Mouse (Mus musculus): ENCODE data around the gene Klhl35.

DNA sequence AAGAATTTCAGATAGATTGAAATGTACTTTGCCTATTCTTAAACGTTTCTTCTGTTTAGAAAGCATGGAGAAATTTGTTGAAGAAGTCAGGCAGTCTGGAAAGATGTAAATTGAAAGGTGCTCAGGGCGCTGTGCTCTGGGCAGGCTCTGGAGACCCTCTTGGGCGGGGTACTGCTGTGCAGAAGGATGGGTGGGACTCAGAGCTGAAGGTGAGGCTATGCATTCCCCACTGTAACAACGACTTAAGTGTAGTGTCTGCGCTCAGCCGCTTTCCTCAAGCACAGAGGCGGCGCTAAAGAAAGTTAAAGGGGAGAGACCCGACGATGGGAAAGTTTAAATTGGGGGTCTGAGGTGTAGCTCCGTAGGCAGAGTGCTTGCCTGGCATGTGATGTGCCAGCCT lies 35.6 kb upstream of the Klhl35 start:
- TF ChIP-seq ZNF384 (IDR thresholded peaks at IDR 0.05; ENCODE audit: low read depth, low read length) (no peak), RAD21 (IDR thresholded peaks at IDR 0.05; ENCODE audit: low read depth, low read length) (no peak), EP300 (IDR thresholded peaks at IDR 0.05; ENCODE audit: low read depth in 1 of 2, low read length in 2 of 2) (no peak), NRF1 (IDR thresholded peaks at IDR 0.05; ENCODE audit: insufficient read depth, low read depth, low read length, poor library complexity, severe bottlenecking) (no peak), HCFC1 (IDR thresholded peaks at IDR 0.05; ENCODE audit: low read depth, low read length) (no peak), MAFK (IDR thresholded peaks at IDR 0.05; ENCODE audit: borderline replicate concordance, low read depth, low read length) (no peak), CTCF (IDR thresholded peaks at IDR 0.05 in 2 of 3, conservative IDR thresholded peaks at IDR 0.05 in 1 of 3; ENCODE audit: control insufficient read depth in 1 of 3, insufficient read depth in 1 of 3, low read depth in 2 of 3, low read length in 3 of 3, poor library complexity in 1 of 3, severe bottlenecking in 1 of 3) (no peak)
